Mouse (Mus musculus): Measurements from ENCODE around the gene Dnaic1. TPM values are rescaled to one million over a fixed set of nuclear protein-coding genes. Genes with fewer than 3 reads are reported as not detected.

Gene Dnaic1
- polyA plus RNA-seq (2014; fragmentation: Nextera tagmentation; extraction: Ambion mirVana), result 1.2 TPM in 2 replicates

- under 1% methylated on average over 41 of the region's 41 CpGs for WGBS (ENCODE audit: insufficient replicate concordance)
- Histone ChIP-seq H3K4me1 (ENCODE audit: control insufficient read depth, insufficient read depth, low read length) (peaks cover 12% of the 10 kb centered on the region), H3K27ac (ENCODE audit: low read depth, low read length) (peak within 1 kb of the TSS; percentile 59)
These were observed at the start of gene Dnaic1, which contains the start of gene Fam219a for GRCm38 (mm10) chr4:41569411-41569885. Dnaic1 (plus strand) TSS chr4:41569775. Fam219a (minus strand) TSS chr4:41569538.

GRCm38 (mm10) chr4:41520641-41521040 is 48.9 kb upstream of the Dnaic1 start:
- Histone ChIP-seq H3K36me3 (ENCODE audit: control insufficient read depth, insufficient read depth, low read length) (no peaks in the 10 kb centered on the region), H3K4me1 (ENCODE audit: control insufficient read depth, insufficient read depth, low read length) (no peaks in the 10 kb centered on the region), H3K9ac (ENCODE audit: low read depth, low read length) (no peak overlapping the region), H3K27me3 (ENCODE audit: control insufficient read depth, insufficient read depth, low read length) (peaks cover 8% of the 10 kb centered on the region), H3K27ac (ENCODE audit: low read depth, low read length) (no peak overlapping the region), H3K4me2 (no peak overlapping the region), H3K4me3 (ENCODE audit: low read depth, low read length) (no peak overlapping the region), H3K9me3 (replicated peaks; ENCODE audit: control insufficient read depth, low read length) (no peaks in the 10 kb centered on the region)
- 31% methylated on average over 14 of the region's 14 CpGs for WGBS (ENCODE audit: insufficient replicate concordance)
- ATAC-seq (replicated peaks; ENCODE audit: insufficient number of reproducible peaks, low FRiP score, low TSS enrichment), result no peak

More at GRCm38 (mm10) chr4:41569411-41569885, at the start of gene Dnaic1, which contains the start of gene Fam219a:
- peak within 1 kb of the TSS; percentile 90 for H3K4me3 ChIP-seq (ENCODE audit: low read depth, low read length)
- H3K4me2 ChIP-seq, result peak within 1 kb of the TSS; percentile 97
- no peaks in the 10 kb centered on the region for H3K36me3 ChIP-seq (ENCODE audit: control insufficient read depth, insufficient read depth, low read length)
- peak within 1 kb of the TSS; percentile 78 for H3K9ac ChIP-seq (ENCODE audit: low read depth, low read length)
- no peaks in the 10 kb centered on the region; the same call in 1 of the 2 replicates for H3K27me3 ChIP-seq (ENCODE audit: control insufficient read depth, insufficient read depth, low read length)
- peak; percentile 96 for ATAC-seq (replicated peaks; ENCODE audit: insufficient number of reproducible peaks, low FRiP score, low TSS enrichment)
- no peaks in the 10 kb centered on the region for H3K9me3 ChIP-seq (replicated peaks; ENCODE audit: control insufficient read depth, low read length)

- H3K36me3 ChIP-seq (ENCODE audit: control insufficient read depth, insufficient read depth, low read length), result no peaks in the 10 kb centered on the region
- no peak for ATAC-seq (replicated peaks; ENCODE audit: insufficient number of reproducible peaks, low FRiP score, low TSS enrichment)
- peaks cover 12% of the 10 kb centered on the region for H3K27me3 ChIP-seq (ENCODE audit: control insufficient read depth, insufficient read depth, low read length)
- H3K9ac ChIP-seq (ENCODE audit: low read depth, low read length), result no peak overlapping the region
- H3K4me2 ChIP-seq, result no peak overlapping the region
- no peak overlapping the region for H3K4me3 ChIP-seq (ENCODE audit: low read depth, low read length)
- H3K9me3 ChIP-seq (replicated peaks; ENCODE audit: control insufficient read depth, low read length), result no peaks in the 10 kb centered on the region
- 88% methylated on average over 6 of the region's 6 CpGs for WGBS (ENCODE audit: insufficient replicate concordance)
- H3K27ac ChIP-seq (ENCODE audit: low read depth, low read length), result no peak overlapping the region
- no peaks in the 10 kb centered on the region for H3K4me1 ChIP-seq (ENCODE audit: control insufficient read depth, insufficient read depth, low read length)
These were observed 47.4 kb upstream of the Dnaic1 start for GRCm38 (mm10) chr4:41522136-41522535.

GRCm38 (mm10) chr4:41522788-41523187 is 46.8 kb upstream of the Dnaic1 start:
- whole genome bisulfite sequencing (ENCODE audit: insufficient replicate concordance), result 37% methylated on average over 5 of the region's 5 CpGs
- Histone ChIP-seq H3K4me3 (ENCODE audit: low read depth, low read length) (no peak overlapping the region), H3K4me2 (no peak overlapping the region), H3K27me3 (ENCODE audit: control insufficient read depth, insufficient read depth, low read length) (peaks cover 12% of the 10 kb centered on the region), H3K4me1 (ENCODE audit: control insufficient read depth, insufficient read depth, low read length) (no peaks in the 10 kb centered on the region), H3K27ac (ENCODE audit: low read depth, low read length) (no peak overlapping the region), H3K9ac (ENCODE audit: low read depth, low read length) (no peak overlapping the region), H3K36me3 (ENCODE audit: control insufficient read depth, insufficient read depth, low read length) (no peaks in the 10 kb centered on the region), H3K9me3 (replicated peaks; ENCODE audit: control insufficient read depth, low read length) (no peaks in the 10 kb centered on the region)
- ATAC-seq (replicated peaks; ENCODE audit: insufficient number of reproducible peaks, low FRiP score, low TSS enrichment), result no peak

- H3K27me3 ChIP-seq (ENCODE audit: control insufficient read depth, insufficient read depth, low read length), result peaks cover 15% of the 10 kb centered on the region
- 54% methylated on average over 7 of the region's 7 CpGs for WGBS (ENCODE audit: insufficient replicate concordance)
- H3K4me3 ChIP-seq (ENCODE audit: low read depth, low read length), result no peak overlapping the region
- 0 out of 2 replicates have a peak, but pooled peaks cover 5% of the 10 kb centered on the region for H3K4me1 ChIP-seq (ENCODE audit: control insufficient read depth, insufficient read depth, low read length)
- H3K9ac ChIP-seq (ENCODE audit: low read depth, low read length), result no peak overlapping the region
- ATAC-seq (replicated peaks; ENCODE audit: insufficient number of reproducible peaks, low FRiP score, low TSS enrichment), result no peak
- H3K36me3 ChIP-seq (ENCODE audit: control insufficient read depth, insufficient read depth, low read length), result no peaks in the 10 kb centered on the region
- H3K9me3 ChIP-seq (replicated peaks; ENCODE audit: control insufficient read depth, low read length), result no peaks in the 10 kb centered on the region
- no peak overlapping the region for H3K27ac ChIP-seq (ENCODE audit: low read depth, low read length)
- H3K4me2 ChIP-seq, result no peak overlapping the region
These were observed 45.7 kb upstream of the Dnaic1 start for GRCm38 (mm10) chr4:41523839-41524238.

GRCm38 (mm10) chr4:41524829-41525228 is 44.7 kb upstream of the Dnaic1 start:
- Histone ChIP-seq H3K4me3 (ENCODE audit: low read depth, low read length) (no peak overlapping the region), H3K4me2 (no peak overlapping the region), H3K4me1 (ENCODE audit: control insufficient read depth, insufficient read depth, low read length) (0 out of 2 replicates have a peak, but pooled peaks cover 5% of the 10 kb centered on the region), H3K36me3 (ENCODE audit: control insufficient read depth, insufficient read depth, low read length) (no peaks in the 10 kb centered on the region), H3K27me3 (ENCODE audit: control insufficient read depth, insufficient read depth, low read length) (peaks cover 15% of the 10 kb centered on the region), H3K27ac (ENCODE audit: low read depth, low read length) (no peak overlapping the region), H3K9me3 (replicated peaks; ENCODE audit: control insufficient read depth, low read length) (no peaks in the 10 kb centered on the region), H3K9ac (ENCODE audit: low read depth, low read length) (no peak overlapping the region)
- ATAC-seq (replicated peaks; ENCODE audit: insufficient number of reproducible peaks, low FRiP score, low TSS enrichment), result no peak
- 66% methylated on average over 9 of the region's 9 CpGs for WGBS (ENCODE audit: insufficient replicate concordance)

GRCm38 (mm10) chr4:41526553-41526952 is 43.0 kb upstream of the Dnaic1 start:
- Histone ChIP-seq H3K36me3 (ENCODE audit: control insufficient read depth, insufficient read depth, low read length) (no peaks in the 10 kb centered on the region), H3K4me2 (no peak overlapping the region), H3K9me3 (replicated peaks; ENCODE audit: control insufficient read depth, low read length) (no peaks in the 10 kb centered on the region), H3K4me3 (ENCODE audit: low read depth, low read length) (no peak overlapping the region), H3K27me3 (ENCODE audit: control insufficient read depth, insufficient read depth, low read length) (peaks cover 9% of the 10 kb centered on the region; the same call in 1 of the 2 replicates), H3K9ac (ENCODE audit: low read depth, low read length) (no peak overlapping the region), H3K27ac (ENCODE audit: low read depth, low read length) (no peak overlapping the region), H3K4me1 (ENCODE audit: control insufficient read depth, insufficient read depth, low read length) (0 out of 2 replicates have a peak, but pooled peaks cover 5% of the 10 kb centered on the region)
- ATAC-seq (replicated peaks; ENCODE audit: insufficient number of reproducible peaks, low FRiP score, low TSS enrichment), result no peak
- WGBS (ENCODE audit: insufficient replicate concordance), result 74% methylated on average over 7 of the region's 7 CpGs

- H3K27me3 ChIP-seq (ENCODE audit: control insufficient read depth, insufficient read depth, low read length), result peaks cover 6% of the 10 kb centered on the region; the same call in 1 of the 2 replicates
- no peak for ATAC-seq (replicated peaks; ENCODE audit: insufficient number of reproducible peaks, low FRiP score, low TSS enrichment)
- H3K4me2 ChIP-seq, result no peak overlapping the region
- H3K27ac ChIP-seq (ENCODE audit: low read depth, low read length), result no peak overlapping the region
- H3K4me1 ChIP-seq (ENCODE audit: control insufficient read depth, insufficient read depth, low read length), result 0 out of 2 replicates have a peak, but pooled peaks cover 5% of the 10 kb centered on the region
- no peak overlapping the region for H3K4me3 ChIP-seq (ENCODE audit: low read depth, low read length)
- 48% methylated on average over 13 of the region's 13 CpGs for WGBS (ENCODE audit: insufficient replicate concordance)
- H3K36me3 ChIP-seq (ENCODE audit: control insufficient read depth, insufficient read depth, low read length), result no peaks in the 10 kb centered on the region
- no peaks in the 10 kb centered on the region for H3K9me3 ChIP-seq (replicated peaks; ENCODE audit: control insufficient read depth, low read length)
- no peak overlapping the region for H3K9ac ChIP-seq (ENCODE audit: low read depth, low read length)
These were observed 42.5 kb upstream of the Dnaic1 start for GRCm38 (mm10) chr4:41527076-41527475.

- no peaks in the 10 kb centered on the region for H3K9me3 ChIP-seq (replicated peaks; ENCODE audit: control insufficient read depth, low read length)
- 52% methylated on average over 8 of the region's 8 CpGs for WGBS (ENCODE audit: insufficient replicate concordance)
- no peak overlapping the region for H3K27ac ChIP-seq (ENCODE audit: low read depth, low read length)
- no peaks in the 10 kb centered on the region for H3K36me3 ChIP-seq (ENCODE audit: control insufficient read depth, insufficient read depth, low read length)
- H3K4me2 ChIP-seq, result no peak overlapping the region
- no peak overlapping the region for H3K4me3 ChIP-seq (ENCODE audit: low read depth, low read length)
- 0 out of 2 replicates have a peak, but pooled peaks cover 5% of the 10 kb centered on the region for H3K4me1 ChIP-seq (ENCODE audit: control insufficient read depth, insufficient read depth, low read length)
- H3K9ac ChIP-seq (ENCODE audit: low read depth, low read length), result no peak overlapping the region
- H3K27me3 ChIP-seq (ENCODE audit: control insufficient read depth, insufficient read depth, low read length), result peaks cover 6% of the 10 kb centered on the region; the same call in 1 of the 2 replicates
- no peak for ATAC-seq (replicated peaks; ENCODE audit: insufficient number of reproducible peaks, low FRiP score, low TSS enrichment)
These were observed 41.6 kb upstream of the Dnaic1 start for GRCm38 (mm10) chr4:41527996-41528395.

Data from heart, embryonic 11.5 days (tissue).